Mouse (Mus musculus) adrenal gland, postnatal 10 days (tissue): Measurements from ENCODE around the gene Arl16. TPM values are rescaled to one million over a fixed set of nuclear protein-coding genes. Genes with fewer than 3 reads are reported as not detected.
"Not testable (repeated sequence)": the region's sequence is repeated elsewhere in the genome, so short reads cannot be mapped to it uniquely, and the experiment has no call there.

Experiments
- DNase-seq: peaks from one replicate; pipeline ENCODE4 v3.0.0; 2021; ENCODE audit warnings: mixed read lengths
- long read RNA-seq, 2 experiments: library from polyadenylated mRNA; stranded (forward); transcript quantifications; one replicate each; pipeline ENCODE4 v2.0.0; 2021
- total RNA-seq, 2 experiments: library from RNA; stranded (reverse); gene quantifications; 2 replicates each; pipeline ENCODE4 v1.2.3; 2021

Gene Arl16
- total RNA-seq, result 10 to 100 TPM; 20.6 to 20.9 TPM
- long read RNA-seq, experiment 1, transcript Arl16-201 (5 exons, 911 nt), result major isoform, 17 of 38 reads
- long read RNA-seq, experiment 1, transcript Arl16-211 (3 exons, 760 nt), result minor isoform, 5 of 38 reads
- long read RNA-seq, experiment 1, partial matches to known transcripts, result 1 of 38 reads
- long read RNA-seq, experiment 1, other reads (novel, unspliced or antisense), result 3 of 38 reads
- long read RNA-seq, experiment 2, transcript Arl16-201 (5 exons, 911 nt), result major isoform, 9 of 18 reads
- long read RNA-seq, experiment 2, partial matches to known transcripts, result 1 of 18 reads
- long read RNA-seq, experiment 2, other reads (novel, unspliced or antisense), result 1 of 18 reads

GRCm38 (mm10) chr11:120467051-120467735 lies at the start of gene Arl16:
Arl16 (minus strand) TSS chr11:120467607.
- peak; percentile 95 for DNase-seq

GRCm38 (mm10) chr11:120517147-120517546 lies 49.7 kb upstream of the Arl16 start:
- DNase-seq, result no peak

GRCm38 (mm10) chr11:120515611-120516010 lies 48.2 kb upstream of the Arl16 start:
- DNase-seq, result peak; percentile 94

GRCm38 (mm10) chr11:120514262-120514661 lies 46.9 kb upstream of the Arl16 start:
- DNase-seq, result not testable (repeated sequence)

GRCm38 (mm10) chr11:120512790-120513453 lies 45.5 kb upstream of the Arl16 start:
- DNase-seq, result peak; percentile 72

GRCm38 (mm10) chr11:120510375-120511030 lies 43.1 kb upstream of the Arl16 start:
- DNase-seq, result no peak

GRCm38 (mm10) chr11:120509940-120510339 lies 42.5 kb upstream of the Arl16 start:
- DNase-seq, result no peak

GRCm38 (mm10) chr11:120508290-120508870 lies 41.0 kb upstream of the Arl16 start:
- no peak for DNase-seq

- no peak for DNase-seq
These were observed 40.3 kb upstream of the Arl16 start for GRCm38 (mm10) chr11:120507611-120508289.

GRCm38 (mm10) chr11:120506899-120507298 lies 39.5 kb upstream of the Arl16 start:
- no peak for DNase-seq

- DNase-seq, result no peak
These were observed 38.3 kb upstream of the Arl16 start for GRCm38 (mm10) chr11:120505661-120506060.

- DNase-seq, result no peak
These were observed 34.3 kb upstream of the Arl16 start for GRCm38 (mm10) chr11:120501701-120502100.

GRCm38 (mm10) chr11:120501018-120501417 lies 33.6 kb upstream of the Arl16 start:
- no peak for DNase-seq

- peak; percentile 51 for DNase-seq
These were observed 33.0 kb upstream of the Arl16 start for GRCm38 (mm10) chr11:120500357-120500756.

- no peak for DNase-seq
These were observed 32.5 kb upstream of the Arl16 start for GRCm38 (mm10) chr11:120499894-120500293.

GRCm38 (mm10) chr11:120498891-120499290 lies 31.5 kb upstream of the Arl16 start:
- no peak for DNase-seq

- peak; percentile 51 for DNase-seq
These were observed 30.8 kb upstream of the Arl16 start for GRCm38 (mm10) chr11:120498226-120498625.

GRCm38 (mm10) chr11:120497436-120497835 lies 30.0 kb upstream of the Arl16 start:
- peak; percentile 84 for DNase-seq

- DNase-seq, result no peak
These were observed 26.5 kb upstream of the Arl16 start for GRCm38 (mm10) chr11:120493911-120494310.

- DNase-seq, result no peak
These were observed 25.9 kb upstream of the Arl16 start for GRCm38 (mm10) chr11:120493351-120493750.

- no peak for DNase-seq
These were observed 25.4 kb upstream of the Arl16 start for GRCm38 (mm10) chr11:120492878-120493203.
